Mouse (Mus musculus) layer of hippocampus, postnatal 14 days (tissue): ENCODE results near the gene Sorcs3. TPM values are rescaled to one million over a fixed set of nuclear protein-coding genes. Genes with fewer than 3 reads are reported as not detected.

Experiments
- DNase-seq, 2 experiments: peaks; one replicate each; pipeline ENCODE4 v3.0.0; 2021 to 2022; ENCODE audit warnings: low spot score in 2 of 2, mixed read lengths in 1 of 2
- total RNA-seq, 2 experiments: library from RNA; stranded (reverse); gene quantifications; 2 replicates each; pipeline ENCODE4 v1.2.3; 2021

Gene Sorcs3
- total RNA-seq, 2 experiments from 2014 or later, result 32.8 to 35.0 TPM

GRCm38 (mm10) chr19:48282250-48282649, 76.4 kb downstream of the Sorcs3 start:
- no peak for DNase-seq

- no peak for DNase-seq
Measured at GRCm38 (mm10) chr19:48283217-48283616, 77.4 kb downstream of the Sorcs3 start.

- peak in 1 of 2 experiments; percentile 37 for DNase-seq
Measured at GRCm38 (mm10) chr19:48285602-48286225, 79.9 kb downstream of the Sorcs3 start.

- no peak for DNase-seq
Measured at GRCm38 (mm10) chr19:48294251-48294650, 88.4 kb downstream of the Sorcs3 start.

- no peak for DNase-seq
Measured at GRCm38 (mm10) chr19:48298384-48298783, 92.6 kb downstream of the Sorcs3 start.

GRCm38 (mm10) chr19:48300440-48301231, 94.8 kb downstream of the Sorcs3 start:
- DNase-seq, result no peak

- no peak for DNase-seq
Measured at GRCm38 (mm10) chr19:48301300-48301699, 95.5 kb downstream of the Sorcs3 start.

- DNase-seq, result no peak
Measured at GRCm38 (mm10) chr19:48308341-48308740, 102.5 kb downstream of the Sorcs3 start.

GRCm38 (mm10) chr19:48309531-48310337, 103.9 kb downstream of the Sorcs3 start:
- no peak for DNase-seq

- DNase-seq, result no peak
Measured at GRCm38 (mm10) chr19:48310338-48310710, 104.5 kb downstream of the Sorcs3 start.

- DNase-seq, result no peak
Measured at GRCm38 (mm10) chr19:48313776-48314175, 108.0 kb downstream of the Sorcs3 start.

GRCm38 (mm10) chr19:48327115-48327514, 121.3 kb downstream of the Sorcs3 start:
- DNase-seq, result no peak

GRCm38 (mm10) chr19:48328171-48328570, 122.3 kb downstream of the Sorcs3 start:
- DNase-seq, result no peak

- no peak for DNase-seq
Measured at GRCm38 (mm10) chr19:48331640-48332039, 125.8 kb downstream of the Sorcs3 start.

GRCm38 (mm10) chr19:48333085-48333484, 127.3 kb downstream of the Sorcs3 start:
- DNase-seq, result no peak

- DNase-seq, result no peak
Measured at GRCm38 (mm10) chr19:48337461-48337860, 131.6 kb downstream of the Sorcs3 start.

GRCm38 (mm10) chr19:48338098-48338497, 132.3 kb downstream of the Sorcs3 start:
- no peak for DNase-seq

GRCm38 (mm10) chr19:48342770-48343169, 136.9 kb downstream of the Sorcs3 start:
- DNase-seq, result no peak

- DNase-seq, result no peak
Measured at GRCm38 (mm10) chr19:48343442-48343841, 137.6 kb downstream of the Sorcs3 start.

GRCm38 (mm10) chr19:48347116-48347515, 141.3 kb downstream of the Sorcs3 start:
- no peak for DNase-seq

- DNase-seq, result no peak
Measured at GRCm38 (mm10) chr19:48356806-48357205, 151.0 kb downstream of the Sorcs3 start.

- DNase-seq, result no peak
Measured at GRCm38 (mm10) chr19:48362167-48362566, 156.3 kb downstream of the Sorcs3 start.
